Mouse (Mus musculus): Measurements from ENCODE around the gene Adcy7.

DNA sequence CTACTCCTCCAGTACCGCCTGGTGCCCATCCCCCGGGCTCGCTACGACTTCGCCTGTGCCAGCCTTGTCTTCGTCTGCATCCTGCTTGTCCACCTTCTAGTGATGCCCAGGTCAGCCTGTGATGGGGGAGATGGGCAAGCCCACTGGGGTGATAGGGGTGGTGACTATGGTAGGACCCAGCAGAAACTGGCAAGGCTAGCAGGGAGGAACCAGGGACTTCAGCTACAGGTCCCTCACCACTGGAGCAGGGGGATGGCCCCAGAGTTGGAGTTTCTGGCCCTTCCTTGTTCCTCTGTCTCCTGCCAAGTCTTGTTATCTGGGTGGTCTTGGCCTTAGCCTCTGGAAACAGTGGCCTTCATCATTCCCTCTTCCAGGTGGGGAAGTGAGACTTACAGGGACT is 47.9 kb downstream of the Adcy7 start:
- TF ChIP-seq CTCF (IDR thresholded peaks at IDR 0.05; ENCODE audit: low read depth, low read length) (no peak), GATA1 (IDR thresholded peaks at IDR 0.05; ENCODE audit: borderline replicate concordance, low read length) (no peak), POLR2AphosphoS5 (IDR thresholded peaks at IDR 0.05; ENCODE audit: insufficient replicate concordance, low read depth, low read length) (no peak), TAL1 (conservative IDR thresholded peaks at IDR 0.05; ENCODE audit: low read depth, low read length) (no peak)
